Mouse (Mus musculus): ENCODE data around the gene Fam169b. TPM values are rescaled to one million over a fixed set of nuclear protein-coding genes. Genes with fewer than 3 reads are reported as not detected.

Fam169b gene
- polyA plus RNA-seq, 1 experiment from 2014 or later, result 2.4 TPM

- no peak for DNase-seq (ENCODE audit: low spot score)
- Histone ChIP-seq H3K4me1 (ENCODE audit: control insufficient read depth, insufficient read depth, low read length) (peaks cover 15% of the 10 kb centered on the region; the same call in 1 of the 2 replicates), H3K9ac (ENCODE audit: low read depth, low read length) (no peak overlapping the region), H3K9me3 (ENCODE audit: control insufficient read depth, low read length) (no peaks in the 10 kb centered on the region), H3K4me2 (ENCODE audit: low read depth, low read length) (no peak overlapping the region), H3K27me3 (replicated peaks; ENCODE audit: control insufficient read depth, insufficient read depth, low read length) (no peaks in the 10 kb centered on the region), H3K27ac (replicated peaks; ENCODE audit: low read depth, low read length) (no peak overlapping the region), H3K36me3 (ENCODE audit: control insufficient read depth, insufficient read depth, low read length) (no peaks in the 10 kb centered on the region), H3K4me3 (ENCODE audit: low read depth, low read length) (no peak overlapping the region)
- no peak for ATAC-seq (ENCODE audit: low read depth)
- WGBS, result 74% methylated on average over 6 of the region's 6 CpGs
These were observed 49.4 kb downstream of the Fam169b start for GRCm38 (mm10) chr7:68323051-68323450.

- Histone ChIP-seq H3K27me3 (replicated peaks; ENCODE audit: control insufficient read depth, insufficient read depth, low read length) (no peaks in the 10 kb centered on the region), H3K9me3 (ENCODE audit: control insufficient read depth, low read length) (no peaks in the 10 kb centered on the region), H3K9ac (ENCODE audit: low read depth, low read length) (no peak overlapping the region), H3K27ac (replicated peaks; ENCODE audit: low read depth, low read length) (no peak overlapping the region), H3K4me3 (ENCODE audit: low read depth, low read length) (no peak overlapping the region), H3K36me3 (ENCODE audit: control insufficient read depth, insufficient read depth, low read length) (no peaks in the 10 kb centered on the region), H3K4me2 (ENCODE audit: low read depth, low read length) (0 out of 2 replicates have a peak overlapping the region, but pooled peaks have one; percentile 1), H3K4me1 (ENCODE audit: control insufficient read depth, insufficient read depth, low read length) (peaks cover 7% of the 10 kb centered on the region; the same call in 1 of the 2 replicates)
- peak; percentile 77 for DNase-seq (ENCODE audit: low spot score)
- WGBS, result 40% methylated on average over 7 of the region's 7 CpGs
- peak; percentile 53; the same call in 1 of the 2 replicates for ATAC-seq (ENCODE audit: low read depth)
These were observed 52.6 kb downstream of the Fam169b start for GRCm38 (mm10) chr7:68326190-68326722.

DNA sequence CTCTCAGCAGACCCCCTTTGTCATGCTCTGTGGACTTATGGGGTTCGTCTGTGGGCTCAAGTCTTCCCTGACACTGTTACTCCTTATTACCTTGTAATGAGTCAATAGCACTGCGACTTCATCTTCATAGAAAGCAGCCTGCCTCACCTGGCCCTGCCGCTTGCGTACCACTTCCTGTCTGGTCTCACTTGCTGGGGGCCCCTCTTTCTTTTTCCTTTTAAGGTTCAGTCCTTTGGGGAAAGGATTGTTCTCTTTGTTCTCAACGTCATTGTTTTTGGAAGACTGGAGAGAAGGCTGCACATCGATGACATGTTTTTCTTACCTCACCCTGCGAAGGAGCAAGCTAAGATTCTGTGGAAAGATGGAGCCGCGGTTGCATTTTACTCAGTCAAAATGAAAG, 55.4 kb downstream of the Fam169b start:
- Histone ChIP-seq H3K4me1 (ENCODE audit: control insufficient read depth, insufficient read depth, low read length) (peaks cover 7% of the 10 kb centered on the region; the same call in 1 of the 2 replicates), H3K4me2 (ENCODE audit: low read depth, low read length) (no peak overlapping the region), H3K27ac (replicated peaks; ENCODE audit: low read depth, low read length) (no peak overlapping the region), H3K36me3 (ENCODE audit: control insufficient read depth, insufficient read depth, low read length) (no peaks in the 10 kb centered on the region), H3K9me3 (ENCODE audit: control insufficient read depth, low read length) (no peaks in the 10 kb centered on the region), H3K4me3 (ENCODE audit: low read depth, low read length) (no peak overlapping the region), H3K9ac (ENCODE audit: low read depth, low read length) (no peak overlapping the region), H3K27me3 (replicated peaks; ENCODE audit: control insufficient read depth, insufficient read depth, low read length) (no peaks in the 10 kb centered on the region)
- WGBS, result 81% methylated on average over 9 of the region's 9 CpGs
- no peak for DNase-seq (ENCODE audit: low spot score)
- no peak for ATAC-seq (ENCODE audit: low read depth)

DNA sequence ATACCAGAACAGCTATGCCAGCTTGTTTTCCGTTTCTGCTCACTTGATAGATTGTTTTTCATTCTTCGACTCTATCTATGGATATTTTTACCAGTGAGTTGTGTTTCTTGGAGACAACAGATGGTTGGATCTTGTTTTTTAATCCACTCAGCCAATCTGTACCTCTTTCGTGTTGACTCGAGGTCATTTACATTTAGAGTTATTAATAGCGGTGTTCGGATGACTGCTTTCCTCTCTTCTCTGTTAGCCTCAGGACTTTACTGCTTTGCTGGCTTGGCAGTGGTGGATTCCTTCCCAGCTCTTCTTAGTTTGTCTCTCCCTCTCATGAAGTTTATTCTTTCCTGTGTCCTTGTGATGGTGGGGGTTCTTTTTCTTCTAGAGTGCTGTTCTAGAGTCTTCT, 59.2 kb downstream of the Fam169b start:
- no peak overlapping the region for H3K4me2 ChIP-seq (ENCODE audit: low read depth, low read length)
- DNase-seq (ENCODE audit: low spot score), result no peak
- 91% methylated on average over 6 of the region's 6 CpGs for WGBS

GRCm38 (mm10) chr7:68337080-68337781, 63.6 kb downstream of the Fam169b start:
- no peaks in the 10 kb centered on the region for H3K9me3 ChIP-seq (ENCODE audit: control insufficient read depth, low read length)
- H3K4me3 ChIP-seq (ENCODE audit: low read depth, low read length), result no peak overlapping the region
- H3K4me2 ChIP-seq (ENCODE audit: low read depth, low read length), result no peak overlapping the region
- no peak overlapping the region for H3K27ac ChIP-seq (replicated peaks; ENCODE audit: low read depth, low read length)
- 55% methylated on average over 8 of the region's 8 CpGs for WGBS
- H3K4me1 ChIP-seq (ENCODE audit: control insufficient read depth, insufficient read depth, low read length), result no peaks in the 10 kb centered on the region
- no peaks in the 10 kb centered on the region for H3K27me3 ChIP-seq (replicated peaks; ENCODE audit: control insufficient read depth, insufficient read depth, low read length)
- H3K36me3 ChIP-seq (ENCODE audit: control insufficient read depth, insufficient read depth, low read length), result no peaks in the 10 kb centered on the region
- peak; percentile 41; the same call in 1 of the 2 replicates for ATAC-seq (ENCODE audit: low read depth)
- DNase-seq (ENCODE audit: low spot score), result peak; percentile 65
- H3K9ac ChIP-seq (ENCODE audit: low read depth, low read length), result no peak overlapping the region

More for the DNA sequence above, 59.2 kb downstream of the Fam169b start:
- no peaks in the 10 kb centered on the region for H3K4me1 ChIP-seq (ENCODE audit: control insufficient read depth, insufficient read depth, low read length)
- H3K27me3 ChIP-seq (replicated peaks; ENCODE audit: control insufficient read depth, insufficient read depth, low read length), result no peaks in the 10 kb centered on the region
- H3K36me3 ChIP-seq (ENCODE audit: control insufficient read depth, insufficient read depth, low read length), result no peaks in the 10 kb centered on the region
- H3K27ac ChIP-seq (replicated peaks; ENCODE audit: low read depth, low read length), result no peak overlapping the region
- no peak overlapping the region for H3K4me3 ChIP-seq (ENCODE audit: low read depth, low read length)
- no peak for ATAC-seq (ENCODE audit: low read depth)
- no peak overlapping the region for H3K9ac ChIP-seq (ENCODE audit: low read depth, low read length)
- H3K9me3 ChIP-seq (ENCODE audit: control insufficient read depth, low read length), result no peaks in the 10 kb centered on the region

DNA sequence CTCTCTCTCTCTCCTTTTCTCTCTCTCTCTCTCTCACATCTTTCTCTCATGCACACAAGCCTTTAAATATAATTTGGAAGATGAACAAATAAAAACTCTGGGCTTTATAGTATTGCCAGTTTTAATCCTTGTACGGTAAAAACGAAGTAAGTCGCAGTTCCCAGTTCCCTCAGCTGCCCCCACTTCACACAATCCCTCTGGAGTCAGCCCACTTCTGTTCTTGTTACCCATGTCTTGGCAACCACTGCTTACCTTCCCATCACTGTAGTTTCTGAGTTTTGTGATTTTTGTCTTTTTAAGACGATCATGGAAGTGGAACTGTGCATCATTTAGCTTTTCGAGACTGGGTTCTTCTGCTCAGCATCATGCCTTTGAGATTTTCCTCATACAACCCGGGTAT, 65.0 kb downstream of the Fam169b start:
- WGBS, result 88% methylated on average over 6 of the region's 6 CpGs
- H3K27me3 ChIP-seq (replicated peaks; ENCODE audit: control insufficient read depth, insufficient read depth, low read length), result no peaks in the 10 kb centered on the region
- H3K9me3 ChIP-seq (ENCODE audit: control insufficient read depth, low read length), result no peaks in the 10 kb centered on the region
- no peak overlapping the region for H3K4me3 ChIP-seq (ENCODE audit: low read depth, low read length)
- no peak for DNase-seq (ENCODE audit: low spot score)
- H3K4me1 ChIP-seq (ENCODE audit: control insufficient read depth, insufficient read depth, low read length), result no peaks in the 10 kb centered on the region
- no peak overlapping the region for H3K9ac ChIP-seq (ENCODE audit: low read depth, low read length)
- no peak overlapping the region for H3K4me2 ChIP-seq (ENCODE audit: low read depth, low read length)
- H3K27ac ChIP-seq (replicated peaks; ENCODE audit: low read depth, low read length), result no peak overlapping the region
- H3K36me3 ChIP-seq (ENCODE audit: control insufficient read depth, insufficient read depth, low read length), result no peaks in the 10 kb centered on the region
- ATAC-seq (ENCODE audit: low read depth), result no peak

DNA sequence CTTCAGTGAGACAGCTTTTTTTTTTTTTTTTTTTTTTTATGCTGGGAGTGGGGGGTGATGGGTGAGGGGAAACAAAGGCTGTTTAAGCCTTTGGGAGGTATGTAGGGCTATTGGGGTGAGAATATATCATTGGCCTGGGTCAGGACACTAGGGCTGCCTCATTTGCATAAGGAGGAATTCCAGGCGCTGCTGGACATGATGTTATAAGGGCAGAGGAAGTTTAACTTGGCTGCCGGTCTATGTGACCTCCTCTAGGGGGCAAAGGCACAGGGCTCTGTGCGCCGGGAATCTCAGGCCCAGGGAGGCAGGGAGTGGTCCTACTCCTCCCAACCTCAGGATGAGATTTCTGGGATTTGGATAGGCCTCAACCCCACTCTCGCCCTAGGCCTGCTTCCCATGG, 70.9 kb downstream of the Fam169b start:
- no peak overlapping the region for H3K4me2 ChIP-seq (ENCODE audit: low read depth, low read length)
- H3K27ac ChIP-seq (replicated peaks; ENCODE audit: low read depth, low read length), result no peak overlapping the region
- H3K27me3 ChIP-seq (replicated peaks; ENCODE audit: control insufficient read depth, insufficient read depth, low read length), result no peaks in the 10 kb centered on the region
- H3K36me3 ChIP-seq (ENCODE audit: control insufficient read depth, insufficient read depth, low read length), result no peaks in the 10 kb centered on the region
- H3K4me1 ChIP-seq (ENCODE audit: control insufficient read depth, insufficient read depth, low read length), result no peaks in the 10 kb centered on the region
- 66% methylated on average over 5 of the region's 5 CpGs for WGBS
- no peak for ATAC-seq (ENCODE audit: low read depth)
- no peak overlapping the region for H3K9ac ChIP-seq (ENCODE audit: low read depth, low read length)
- no peaks in the 10 kb centered on the region for H3K9me3 ChIP-seq (ENCODE audit: control insufficient read depth, low read length)
- H3K4me3 ChIP-seq (ENCODE audit: low read depth, low read length), result no peak overlapping the region
- no peak for DNase-seq (ENCODE audit: low spot score)

- 0 out of 2 replicates have a peak, but pooled peaks cover 3% of the 10 kb centered on the region for H3K9me3 ChIP-seq (ENCODE audit: control insufficient read depth, low read length)
- no peaks in the 10 kb centered on the region for H3K4me1 ChIP-seq (ENCODE audit: control insufficient read depth, insufficient read depth, low read length)
- 89% methylated on average over 10 of the region's 10 CpGs for WGBS
- H3K36me3 ChIP-seq (ENCODE audit: control insufficient read depth, insufficient read depth, low read length), result no peaks in the 10 kb centered on the region
- ATAC-seq (ENCODE audit: low read depth), result no peak
- DNase-seq (ENCODE audit: low spot score), result no peak
- H3K27me3 ChIP-seq (replicated peaks; ENCODE audit: control insufficient read depth, insufficient read depth, low read length), result no peaks in the 10 kb centered on the region
- H3K4me2 ChIP-seq (ENCODE audit: low read depth, low read length), result no peak overlapping the region
- H3K9ac ChIP-seq (ENCODE audit: low read depth, low read length), result no peak overlapping the region
- H3K4me3 ChIP-seq (ENCODE audit: low read depth, low read length), result no peak overlapping the region
- H3K27ac ChIP-seq (replicated peaks; ENCODE audit: low read depth, low read length), result no peak overlapping the region
These were observed 72.3 kb downstream of the Fam169b start for GRCm38 (mm10) chr7:68345963-68346362.

Measured in embryonic facial prominence, embryonic 14.5 days (tissue).